Mouse (Mus musculus): ENCODE data around the gene 2900026A02Rik. TPM values are rescaled to one million over a fixed set of nuclear protein-coding genes. Genes with fewer than 3 reads are reported as not detected.

2900026A02Rik gene
- polyA plus RNA-seq, 1 experiment = 70.8 TPM

GRCm38 (mm10) chr5:113150871-113151553, 70.0 kb downstream of the 2900026A02Rik start:
- peaks cover 27% of the 10 kb centered on the region for H3K4me1 ChIP-seq (ENCODE audit: control insufficient read depth, insufficient read depth, insufficient read length, low read length)
- no peaks in the 10 kb centered on the region for H3K27me3 ChIP-seq (ENCODE audit: control insufficient read depth, insufficient read depth, low read length)
- H3K36me3 ChIP-seq (ENCODE audit: control insufficient read depth, insufficient read depth, low read length) = peaks cover 7% of the 10 kb centered on the region; the same call in 1 of the 2 replicates
- H3K4me3 ChIP-seq (ENCODE audit: low read depth, low read length) = no peak overlapping the region
- 69% methylated on average over 9 of the region's 9 CpGs for WGBS
- H3K27ac ChIP-seq (ENCODE audit: insufficient read depth, low read depth, low read length) = 0 out of 2 replicates have a peak overlapping the region, but pooled peaks have one; percentile 3
- TF ChIP-seq CTCF (IDR thresholded peaks at IDR 0.05; ENCODE audit: extremely low read depth, insufficient read length, insufficient replicate concordance, low read depth, low read length) (no peak), POLR2A (IDR thresholded peaks at IDR 0.05; ENCODE audit: low read depth, low read length) (no peak)

- H3K4me1 ChIP-seq (ENCODE audit: control insufficient read depth, insufficient read depth, insufficient read length, low read length) = peaks cover 18% of the 10 kb centered on the region
- 81% methylated on average over 7 of the region's 7 CpGs for WGBS
- H3K27ac ChIP-seq (ENCODE audit: insufficient read depth, low read depth, low read length) = no peak overlapping the region
- H3K4me3 ChIP-seq (ENCODE audit: low read depth, low read length) = no peak overlapping the region
- peaks cover 8% of the 10 kb centered on the region; the same call in 1 of the 2 replicates for H3K36me3 ChIP-seq (ENCODE audit: control insufficient read depth, insufficient read depth, low read length)
- no peaks in the 10 kb centered on the region for H3K27me3 ChIP-seq (ENCODE audit: control insufficient read depth, insufficient read depth, low read length)
- TF ChIP-seq POLR2A (IDR thresholded peaks at IDR 0.05; ENCODE audit: low read depth, low read length) (no peak), CTCF (IDR thresholded peaks at IDR 0.05; ENCODE audit: extremely low read depth, insufficient read length, insufficient replicate concordance, low read depth, low read length) (no peak)
Measured at GRCm38 (mm10) chr5:113149052-113149451, 72.0 kb downstream of the 2900026A02Rik start.

- no peaks in the 10 kb centered on the region for H3K27me3 ChIP-seq (ENCODE audit: control insufficient read depth, insufficient read depth, low read length)
- no peak overlapping the region for H3K4me3 ChIP-seq (ENCODE audit: low read depth, low read length)
- H3K27ac ChIP-seq (ENCODE audit: insufficient read depth, low read depth, low read length) = no peak overlapping the region
- H3K4me1 ChIP-seq (ENCODE audit: control insufficient read depth, insufficient read depth, insufficient read length, low read length) = peaks cover 12% of the 10 kb centered on the region
- TF ChIP-seq CTCF (IDR thresholded peaks at IDR 0.05; ENCODE audit: extremely low read depth, insufficient read length, insufficient replicate concordance, low read depth, low read length) = no peak
- 78% methylated on average over 13 of the region's 13 CpGs for WGBS
- H3K36me3 ChIP-seq (ENCODE audit: control insufficient read depth, insufficient read depth, low read length) = peaks cover 9% of the 10 kb centered on the region; the same call in 1 of the 2 replicates
Measured at GRCm38 (mm10) chr5:113147994-113148471, 73.0 kb downstream of the 2900026A02Rik start.

- peaks cover 2% of the 10 kb centered on the region for H3K4me1 ChIP-seq (ENCODE audit: control insufficient read depth, insufficient read depth, insufficient read length, low read length)
- H3K36me3 ChIP-seq (ENCODE audit: control insufficient read depth, insufficient read depth, low read length) = peaks cover 9% of the 10 kb centered on the region; the same call in 1 of the 2 replicates
- H3K27me3 ChIP-seq (ENCODE audit: control insufficient read depth, insufficient read depth, low read length) = no peaks in the 10 kb centered on the region
- no peak for TF ChIP-seq CTCF (IDR thresholded peaks at IDR 0.05; ENCODE audit: extremely low read depth, insufficient read length, insufficient replicate concordance, low read depth, low read length)
- no peak for TF ChIP-seq POLR2A (IDR thresholded peaks at IDR 0.05; ENCODE audit: low read depth, low read length)
- no peak overlapping the region for H3K27ac ChIP-seq (ENCODE audit: insufficient read depth, low read depth, low read length)
- WGBS = 49% methylated on average over 2 of the region's 2 CpGs
- no peak overlapping the region for H3K4me3 ChIP-seq (ENCODE audit: low read depth, low read length)
Measured at GRCm38 (mm10) chr5:113146656-113147055, 74.4 kb downstream of the 2900026A02Rik start.

- TF ChIP-seq POLR2A (IDR thresholded peaks at IDR 0.05; ENCODE audit: low read depth, low read length) = no peak
- TF ChIP-seq CTCF (IDR thresholded peaks at IDR 0.05; ENCODE audit: extremely low read depth, insufficient read length, insufficient replicate concordance, low read depth, low read length) = no peak
- H3K27me3 ChIP-seq (ENCODE audit: control insufficient read depth, insufficient read depth, low read length) = no peaks in the 10 kb centered on the region
- no peak overlapping the region for H3K4me3 ChIP-seq (ENCODE audit: low read depth, low read length)
- 50% methylated on average over 9 of the region's 9 CpGs for WGBS
- H3K4me1 ChIP-seq (ENCODE audit: control insufficient read depth, insufficient read depth, insufficient read length, low read length) = peaks cover 6% of the 10 kb centered on the region
- 0 out of 2 replicates have a peak, but pooled peaks cover 5% of the 10 kb centered on the region for H3K36me3 ChIP-seq (ENCODE audit: control insufficient read depth, insufficient read depth, low read length)
- no peak overlapping the region for H3K27ac ChIP-seq (ENCODE audit: insufficient read depth, low read depth, low read length)
Measured at GRCm38 (mm10) chr5:113145171-113145570, 75.9 kb downstream of the 2900026A02Rik start.

- Histone ChIP-seq H3K4me3 (ENCODE audit: low read depth, low read length) (no peak overlapping the region), H3K36me3 (ENCODE audit: control insufficient read depth, insufficient read depth, low read length) (0 out of 2 replicates have a peak, but pooled peaks cover 6% of the 10 kb centered on the region), H3K4me1 (ENCODE audit: control insufficient read depth, insufficient read depth, insufficient read length, low read length) (peaks cover 25% of the 10 kb centered on the region), H3K27ac (ENCODE audit: insufficient read depth, low read depth, low read length) (no peak overlapping the region), H3K27me3 (ENCODE audit: control insufficient read depth, insufficient read depth, low read length) (no peaks in the 10 kb centered on the region)
- TF ChIP-seq CTCF (IDR thresholded peaks at IDR 0.05; ENCODE audit: extremely low read depth, insufficient read length, insufficient replicate concordance, low read depth, low read length) = no peak
- no peak for TF ChIP-seq POLR2A (IDR thresholded peaks at IDR 0.05; ENCODE audit: low read depth, low read length)
- 46% methylated on average over 11 of the region's 11 CpGs for WGBS
Measured at GRCm38 (mm10) chr5:113142486-113142885, 78.5 kb downstream of the 2900026A02Rik start.

GRCm38 (mm10) chr5:113142018-113142417, 79.0 kb downstream of the 2900026A02Rik start:
- Histone ChIP-seq H3K4me1 (ENCODE audit: control insufficient read depth, insufficient read depth, insufficient read length, low read length) (peaks cover 28% of the 10 kb centered on the region), H3K36me3 (ENCODE audit: control insufficient read depth, insufficient read depth, low read length) (0 out of 2 replicates have a peak, but pooled peaks cover 6% of the 10 kb centered on the region), H3K4me3 (ENCODE audit: low read depth, low read length) (no peak overlapping the region), H3K27ac (ENCODE audit: insufficient read depth, low read depth, low read length) (no peak overlapping the region), H3K27me3 (ENCODE audit: control insufficient read depth, insufficient read depth, low read length) (no peaks in the 10 kb centered on the region)
- WGBS = 91% methylated on average over 5 of the region's 5 CpGs
- TF ChIP-seq CTCF (IDR thresholded peaks at IDR 0.05; ENCODE audit: extremely low read depth, insufficient read length, insufficient replicate concordance, low read depth, low read length) (no peak), POLR2A (IDR thresholded peaks at IDR 0.05; ENCODE audit: low read depth, low read length) (no peak)

Measured in small intestine, adult 2 months (tissue).